Mouse (Mus musculus) neural tube, embryonic 15.5 days (tissue): ENCODE measurements around the gene Slco2a1. TPM values are rescaled to one million over a fixed set of nuclear protein-coding genes. Genes with fewer than 3 reads are reported as not detected.

ENCODE experiments used
- ATAC-seq: fragments of 200-750 bp; cut with Nextera tagmentation; 2 replicates; pipeline ENCODE4 v1.8.0; 2017; ENCODE audit warnings: mild to moderate bottlenecking, moderate TSS enrichment, moderate library complexity; ENCODE audit not compliant: low FRiP score
- H3K27ac ChIP-seq: fragments of 300-500 bp; sonication (generic); replicated peaks from 2 replicates; pipeline ENCODE4 v1.5.1; 2015; ENCODE audit warnings: mild to moderate bottlenecking, inconsistent platforms
- H3K27me3 ChIP-seq: fragments of 300-500 bp; sonication (generic); replicated peaks from 2 replicates; pipeline ENCODE4 v1.6.1; 2015; ENCODE audit warnings: inconsistent platforms
- H3K36me3 ChIP-seq: fragments of 300-500 bp; sonication (generic); 2 replicates; pipeline ENCODE4 v1.6.1; 2015; ENCODE audit warnings: inconsistent platforms
- H3K4me1 ChIP-seq: fragments of 300-500 bp; sonication (generic); 2 replicates; pipeline ENCODE4 v1.6.1; 2015; ENCODE audit warnings: inconsistent platforms
- H3K4me2 ChIP-seq: fragments of 300-500 bp; sonication (generic); 2 replicates; pipeline ENCODE4 v1.6.1; 2015; ENCODE audit warnings: inconsistent platforms, mild to moderate bottlenecking, moderate library complexity
- H3K4me3 ChIP-seq: fragments of 300-500 bp; sonication (generic); replicated peaks from 2 replicates; pipeline ENCODE4 v1.5.1; 2015; ENCODE audit warnings: mild to moderate bottlenecking, inconsistent platforms
- H3K9ac ChIP-seq: fragments of 300-500 bp; sonication (generic); replicated peaks from 2 replicates; pipeline ENCODE4 v1.6.1; 2015; ENCODE audit warnings: mild to moderate bottlenecking, inconsistent platforms
- H3K9me3 ChIP-seq: fragments of 300-500 bp; sonication (generic); replicated peaks from 2 replicates; pipeline ENCODE4 v1.6.1; 2016; ENCODE audit warnings: inconsistent platforms
- WGBS: fragments of 180-500 bp; shearing (Covaris S2); methylation state at CpG from one replicate; pipeline ENCODE4 v1.1.7; 2015; ENCODE audit warnings: mixed read lengths; 5-methylcytosine and 5-hydroxymethylcytosine counted together
- polyA plus RNA-seq: library from polyadenylated mRNA; unstranded; fragments of >200 nt; fragmentation: Nextera tagmentation; extraction: Ambion mirVana; gene quantifications from 2 replicates; pipeline ENCODE4 v1.2.1, GENCODE M21; 2015

Gene Slco2a1
- polyA plus RNA-seq, 1 experiment from 2014 or later: 2.6 TPM

DNA sequence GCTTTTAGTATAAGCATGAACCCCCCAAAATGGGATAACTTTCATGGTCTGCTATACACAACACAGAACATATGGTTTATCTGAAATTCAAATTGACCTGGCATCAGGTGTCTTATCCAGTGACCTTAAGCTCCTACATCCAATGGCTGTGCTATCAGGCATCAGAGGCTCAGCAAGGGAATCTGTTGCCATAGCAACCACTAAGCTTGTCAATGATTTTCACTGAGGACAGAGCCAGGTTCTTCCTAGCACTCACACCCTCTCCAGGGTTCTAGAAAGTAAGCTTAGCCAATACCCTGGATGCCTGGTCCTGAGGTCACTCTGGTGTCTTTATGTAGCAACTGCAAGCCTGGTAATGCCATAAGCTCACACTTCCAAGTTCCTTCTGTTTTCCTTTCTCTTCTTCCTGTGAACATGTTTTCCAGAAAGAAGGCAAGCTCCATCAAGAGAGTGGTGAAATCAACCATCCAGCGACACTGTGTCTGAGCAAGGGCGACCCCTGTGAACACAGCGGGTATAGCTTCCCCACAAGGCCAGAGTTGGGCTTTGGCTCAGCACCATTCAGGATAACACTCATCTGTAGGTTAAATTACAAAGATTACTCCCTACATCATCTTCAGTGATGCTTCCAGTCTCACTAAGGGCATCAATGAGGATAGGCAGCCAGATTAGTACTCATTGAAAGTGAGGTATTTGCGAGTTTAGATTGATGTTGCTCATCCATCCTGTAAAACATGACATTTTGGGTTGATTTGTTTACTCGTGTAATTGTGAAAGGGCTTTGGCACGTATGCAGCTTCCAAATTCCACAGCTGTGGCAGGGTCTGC is 2.0 kb downstream of the Slco2a1 start:
- 48% methylated on average over 6 of the region's 6 CpGs for WGBS
- Histone ChIP-seq H3K9ac (no peak overlapping the region), H3K36me3 (no peaks in the 10 kb centered on the region), H3K9me3 (no peaks in the 10 kb centered on the region), H3K4me3 (no peak overlapping the region), H3K4me2 (no peak overlapping the region), H3K27me3 (no peaks in the 10 kb centered on the region), H3K4me1 (peaks cover 20% of the 10 kb centered on the region), H3K27ac (peak overlapping the region; percentile 23)
- ATAC-seq: 0 out of 2 replicates have a peak, but pooled peaks have one; percentile 55

DNA sequence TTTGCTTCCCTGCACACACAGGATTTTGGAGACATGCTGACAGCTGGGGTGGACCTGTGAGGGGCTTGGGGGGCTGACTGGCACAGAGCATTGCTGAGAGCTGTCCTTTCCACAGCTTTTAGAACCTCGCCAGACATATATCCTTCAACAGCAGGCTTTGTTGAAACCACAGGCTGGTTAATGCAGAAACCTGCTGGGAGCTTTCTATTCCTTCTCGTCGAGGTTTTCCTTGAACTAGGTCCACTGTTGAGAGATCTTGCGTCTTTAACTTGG is 2.6 kb downstream of the Slco2a1 start:
- Histone ChIP-seq H3K9ac (no peak overlapping the region), H3K27ac (no peak overlapping the region), H3K4me2 (no peak overlapping the region), H3K4me3 (no peak overlapping the region), H3K9me3 (no peaks in the 10 kb centered on the region), H3K4me1 (peaks cover 20% of the 10 kb centered on the region), H3K27me3 (no peaks in the 10 kb centered on the region), H3K36me3 (no peaks in the 10 kb centered on the region)
- WGBS: 78% methylated on average over 4 of the region's 4 CpGs
- ATAC-seq: no peak

DNA sequence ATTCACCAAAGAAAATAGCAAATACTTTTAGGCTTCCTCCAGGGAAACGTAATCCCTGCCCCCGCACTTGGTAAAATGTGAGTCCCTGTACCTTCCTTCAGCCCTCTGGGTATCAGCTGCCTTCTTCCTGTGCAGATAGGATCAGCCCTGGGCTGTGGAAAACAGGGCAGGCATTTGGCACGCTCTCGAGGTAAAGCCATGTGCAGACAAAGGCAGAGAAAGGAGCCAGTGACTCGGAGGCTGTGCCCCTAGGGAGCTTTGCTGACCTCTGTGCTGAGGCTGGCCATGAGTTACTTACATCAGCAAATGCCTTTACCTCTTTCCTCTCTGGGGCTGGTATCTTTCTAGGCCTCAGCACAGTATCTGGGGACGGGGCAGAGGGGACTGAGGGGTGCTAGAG is 4.4 kb downstream of the Slco2a1 start:
- 44% methylated on average over 6 of the region's 6 CpGs for WGBS
- Histone ChIP-seq H3K9ac (no peak overlapping the region), H3K4me1 (peaks cover 20% of the 10 kb centered on the region), H3K27ac (no peak overlapping the region), H3K27me3 (no peaks in the 10 kb centered on the region), H3K4me2 (no peak overlapping the region), H3K4me3 (no peak overlapping the region), H3K36me3 (no peaks in the 10 kb centered on the region), H3K9me3 (no peaks in the 10 kb centered on the region)
- no peak for ATAC-seq

DNA sequence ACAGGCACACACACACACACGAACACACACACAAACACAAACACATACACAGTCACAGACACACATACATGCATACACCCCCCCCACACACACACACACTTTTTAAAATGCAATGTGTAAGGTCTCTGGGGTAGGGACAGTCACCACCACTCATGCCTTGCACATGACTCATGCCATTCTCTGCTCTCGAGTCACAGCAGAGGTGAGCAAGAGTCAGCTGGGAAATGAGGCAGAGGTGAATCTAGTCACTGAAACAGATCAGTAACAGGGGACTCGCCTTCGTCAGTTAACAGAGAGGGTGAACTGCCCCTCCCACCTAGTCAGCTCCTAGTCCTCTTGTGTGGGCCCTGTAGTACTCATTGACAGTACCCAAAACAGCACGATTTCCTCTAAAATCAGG is 5.3 kb downstream of the Slco2a1 start:
- H3K9ac ChIP-seq: no peak overlapping the region
- no peaks in the 10 kb centered on the region for H3K36me3 ChIP-seq
- H3K9me3 ChIP-seq: no peaks in the 10 kb centered on the region
- H3K4me2 ChIP-seq: no peak overlapping the region
- 77% methylated on average over 5 of the region's 5 CpGs for WGBS
- ATAC-seq: no peak
- peaks cover 20% of the 10 kb centered on the region for H3K4me1 ChIP-seq
- H3K4me3 ChIP-seq: no peak overlapping the region
- H3K27ac ChIP-seq: no peak overlapping the region
- no peaks in the 10 kb centered on the region for H3K27me3 ChIP-seq

DNA sequence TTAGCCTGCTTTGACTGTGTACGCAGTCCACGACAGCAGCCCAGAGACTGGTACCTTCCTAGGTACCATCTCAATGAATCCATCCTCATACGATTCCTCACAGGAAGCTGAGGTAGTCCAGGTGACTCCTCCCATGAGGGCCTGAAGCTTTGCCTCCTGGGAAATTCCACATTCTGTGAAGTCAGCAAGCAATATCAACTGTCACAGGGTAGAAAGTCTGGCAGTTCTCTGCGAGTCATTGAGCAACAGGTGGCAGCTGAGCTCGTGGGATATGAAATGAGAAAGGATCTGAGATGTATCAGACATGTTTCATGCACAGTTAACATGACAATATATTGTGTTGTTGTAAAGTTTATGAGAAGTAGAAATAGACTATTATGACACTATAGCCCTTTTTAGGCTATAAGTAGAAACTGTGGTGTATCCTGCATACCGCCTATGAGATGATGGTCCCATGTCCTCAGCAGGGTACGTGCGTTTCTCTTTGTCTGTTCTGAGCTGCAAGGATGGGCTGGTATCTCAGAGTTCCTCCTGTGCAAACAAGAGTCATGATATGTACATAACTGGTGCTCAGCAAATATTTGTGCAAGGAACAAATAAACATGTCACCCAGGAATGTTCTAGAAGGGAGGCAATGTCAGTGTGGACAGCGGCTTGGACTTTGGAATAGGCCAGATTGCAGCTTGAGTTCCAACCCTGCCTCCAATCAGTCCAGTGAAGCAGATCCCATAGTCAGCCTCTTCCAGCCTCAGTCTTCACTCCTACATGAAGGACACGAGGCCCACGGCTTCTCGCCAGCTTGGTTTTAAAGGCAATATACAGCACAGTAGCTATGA is 7.5 kb downstream of the Slco2a1 start:
- 94% methylated on average over 12 of the region's 12 CpGs for WGBS
- ATAC-seq: no peak
- peaks cover 6% of the 10 kb centered on the region; the same call in 1 of the 2 replicates for H3K4me1 ChIP-seq
- no peaks in the 10 kb centered on the region for H3K27me3 ChIP-seq
- no peak overlapping the region for H3K9ac ChIP-seq
- no peak overlapping the region for H3K27ac ChIP-seq
- H3K36me3 ChIP-seq: no peaks in the 10 kb centered on the region
- H3K4me3 ChIP-seq: no peak overlapping the region
- H3K9me3 ChIP-seq: no peaks in the 10 kb centered on the region
- H3K4me2 ChIP-seq: no peak overlapping the region

DNA sequence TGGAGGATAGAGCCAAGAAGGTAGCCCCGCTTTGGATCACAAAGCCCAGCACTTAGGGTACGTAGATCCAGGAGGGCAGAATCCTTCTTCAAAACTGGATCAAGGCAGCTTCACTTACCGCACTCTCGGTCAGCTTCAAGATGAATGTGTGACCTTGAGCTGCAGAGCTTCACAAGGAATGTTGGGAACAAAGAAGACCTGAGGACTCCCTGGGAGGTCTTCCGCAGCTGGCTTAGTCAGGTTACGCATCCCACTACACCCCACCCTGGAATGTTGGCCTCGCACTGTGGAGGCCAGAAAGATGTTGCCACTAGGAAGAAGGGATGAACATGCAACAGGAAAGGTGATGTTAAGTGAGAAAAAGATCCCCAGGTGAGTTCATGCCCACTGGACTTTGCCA is 11.9 kb downstream of the Slco2a1 start:
- WGBS: 84% methylated on average over 7 of the region's 7 CpGs
- no peak overlapping the region for H3K27ac ChIP-seq
- no peak for ATAC-seq
- no peak overlapping the region for H3K4me3 ChIP-seq
- no peaks in the 10 kb centered on the region for H3K9me3 ChIP-seq
- no peak overlapping the region for H3K4me2 ChIP-seq
- no peaks in the 10 kb centered on the region for H3K4me1 ChIP-seq
- no peaks in the 10 kb centered on the region for H3K27me3 ChIP-seq
- no peaks in the 10 kb centered on the region for H3K36me3 ChIP-seq
- H3K9ac ChIP-seq: no peak overlapping the region

DNA sequence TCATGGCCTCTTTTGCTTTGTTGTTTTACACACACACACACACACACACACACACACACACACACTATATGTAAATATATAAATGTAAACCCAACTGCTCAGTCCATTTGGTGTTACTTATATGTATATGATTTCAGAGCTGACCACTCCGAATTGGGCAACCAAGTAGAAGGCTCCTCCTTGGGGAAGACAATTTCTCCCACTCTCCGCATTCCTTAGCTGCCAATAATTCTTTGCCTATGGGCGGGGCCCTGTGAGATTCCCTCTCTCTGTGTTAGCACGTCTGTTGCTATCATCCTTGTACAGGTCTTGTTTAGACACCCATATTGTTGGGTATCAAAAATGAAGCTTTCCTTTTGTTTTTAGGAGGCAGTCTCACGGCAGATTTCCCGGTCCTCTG is 15.8 kb downstream of the Slco2a1 start:
- WGBS: 88% methylated on average over 6 of the region's 6 CpGs
- no peak overlapping the region for H3K27ac ChIP-seq
- H3K36me3 ChIP-seq: no peaks in the 10 kb centered on the region
- no peak overlapping the region for H3K4me2 ChIP-seq
- H3K9me3 ChIP-seq: no peaks in the 10 kb centered on the region
- no peak overlapping the region for H3K9ac ChIP-seq
- no peak for ATAC-seq
- peaks cover 18% of the 10 kb centered on the region for H3K4me1 ChIP-seq
- H3K4me3 ChIP-seq: no peak overlapping the region
- H3K27me3 ChIP-seq: peaks cover 16% of the 10 kb centered on the region

DNA sequence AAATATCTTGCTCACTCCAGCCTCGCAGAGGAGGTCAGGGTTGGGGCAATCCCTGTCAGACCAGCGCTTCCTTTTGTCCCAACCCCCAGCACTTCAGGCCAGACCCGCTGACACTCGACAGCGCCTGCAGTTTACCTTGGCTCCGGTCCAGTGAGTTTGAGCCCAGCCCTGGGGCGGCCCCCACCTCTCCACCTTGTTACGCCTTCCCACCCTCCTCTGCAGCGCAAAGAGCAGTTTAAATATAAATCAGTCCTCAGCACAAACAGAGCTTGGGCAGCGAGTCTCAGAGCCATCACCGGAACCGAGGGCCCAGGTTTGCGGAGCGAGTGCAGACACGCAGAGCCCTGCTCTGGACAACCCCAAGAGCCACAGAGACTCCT is 19.2 kb downstream of the Slco2a1 start:
- Histone ChIP-seq H3K36me3 (no peaks in the 10 kb centered on the region), H3K4me3 (peak overlapping the region; percentile 43), H3K9me3 (no peaks in the 10 kb centered on the region), H3K4me1 (peaks cover 19% of the 10 kb centered on the region), H3K4me2 (peak overlapping the region; percentile 84), H3K9ac (no peak overlapping the region), H3K27me3 (peaks cover 29% of the 10 kb centered on the region), H3K27ac (no peak overlapping the region)
- peak; percentile 45; the same call in 1 of the 2 replicates for ATAC-seq
- 3% methylated on average over 15 of the region's 15 CpGs for WGBS

DNA sequence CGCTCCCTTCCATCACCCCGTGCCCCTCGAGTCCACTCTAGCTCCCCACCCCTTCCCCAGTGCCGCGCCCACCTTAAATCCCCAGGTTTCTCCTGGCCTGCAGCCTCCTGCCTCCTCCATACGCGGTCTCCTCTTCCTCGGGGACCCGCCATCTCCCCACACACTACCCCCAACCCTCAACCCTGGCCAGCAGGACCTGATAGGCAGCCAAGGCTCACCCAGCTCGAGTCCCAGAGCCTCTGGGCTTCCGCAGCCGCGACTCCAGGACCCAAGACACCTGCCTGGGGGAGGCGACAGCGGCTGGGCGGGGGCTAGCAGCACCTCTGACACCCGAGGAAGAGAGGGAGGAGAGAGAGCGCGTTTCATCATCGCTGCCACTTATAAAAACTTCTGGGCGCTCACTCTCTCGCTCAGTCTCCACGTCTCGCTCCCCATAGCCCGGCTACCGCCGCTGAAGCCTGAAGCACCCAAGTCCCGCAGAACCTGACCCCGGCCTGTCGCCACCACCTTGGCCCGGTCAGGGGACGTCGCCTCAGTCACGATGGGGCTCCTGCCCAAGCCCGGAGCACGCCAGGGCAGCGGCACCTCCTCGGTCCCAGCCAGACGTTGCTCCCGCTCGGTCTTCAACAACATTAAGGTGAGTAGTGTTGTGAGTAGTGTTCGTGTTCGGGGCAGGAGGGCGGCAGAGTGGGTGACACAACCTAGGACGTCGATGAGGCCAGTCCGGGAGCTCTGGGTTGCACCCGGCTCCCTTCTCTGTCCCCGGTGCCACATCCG is 19.8 kb downstream of the Slco2a1 start:
- peak overlapping the region; percentile 43 for H3K4me3 ChIP-seq
- H3K4me1 ChIP-seq: peaks cover 19% of the 10 kb centered on the region
- under 1% methylated on average over 50 of the region's 50 CpGs for WGBS
- H3K9ac ChIP-seq: peak overlapping the region; percentile 43
- peak; percentile 11; the same call in 1 of the 2 replicates for ATAC-seq
- H3K27ac ChIP-seq: no peak overlapping the region; the same call in 1 of the 2 replicates
- H3K9me3 ChIP-seq: no peaks in the 10 kb centered on the region
- no peaks in the 10 kb centered on the region for H3K36me3 ChIP-seq
- peak overlapping the region; percentile 84 for H3K4me2 ChIP-seq
- H3K27me3 ChIP-seq: peaks cover 29% of the 10 kb centered on the region

DNA sequence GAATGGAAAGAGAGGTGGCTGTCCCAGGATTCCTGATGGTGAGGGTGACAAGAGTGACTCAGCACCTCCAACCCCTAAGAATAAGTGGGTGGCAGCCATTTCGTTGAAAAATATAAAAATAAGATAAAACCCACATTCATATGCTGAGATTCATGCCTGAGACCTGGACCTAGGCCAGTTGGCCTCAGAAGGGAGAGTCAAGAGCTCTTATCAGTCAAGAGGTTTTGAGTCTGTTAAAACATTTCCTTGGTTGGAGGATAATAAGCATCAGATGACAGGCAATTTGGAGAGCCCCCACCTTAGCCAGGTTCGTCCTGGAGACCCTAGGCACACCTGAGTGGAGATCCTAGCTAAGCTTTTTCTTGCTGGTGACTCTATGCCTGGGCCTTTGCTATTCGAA is 21.6 kb downstream of the Slco2a1 start:
- Histone ChIP-seq H3K4me1 (peaks cover 19% of the 10 kb centered on the region), H3K4me2 (no peak overlapping the region), H3K4me3 (no peak overlapping the region), H3K27me3 (peaks cover 29% of the 10 kb centered on the region), H3K9me3 (no peaks in the 10 kb centered on the region), H3K27ac (no peak overlapping the region), H3K36me3 (no peaks in the 10 kb centered on the region), H3K9ac (no peak overlapping the region)
- WGBS: 88% methylated on average over 3 of the region's 3 CpGs
- ATAC-seq: no peak

DNA sequence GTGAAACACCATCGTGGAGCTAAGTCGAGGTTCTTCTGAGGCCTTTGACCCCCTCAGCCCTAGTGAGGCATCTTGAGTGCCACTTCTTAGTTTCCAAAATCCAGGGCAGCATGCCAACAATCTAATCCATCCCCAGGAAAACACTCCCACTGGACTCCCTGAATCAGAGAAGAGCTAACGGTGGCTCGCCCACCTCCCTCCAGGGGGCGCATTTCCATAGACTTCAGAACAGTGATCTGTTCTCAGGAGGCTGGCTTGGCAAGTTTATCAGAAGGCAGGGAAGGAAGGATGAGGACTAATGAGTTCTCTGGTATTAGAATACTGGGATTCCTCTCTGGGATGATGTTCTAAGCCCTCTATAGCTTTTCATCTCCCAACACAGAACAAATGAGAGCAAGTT is 24.9 kb downstream of the Slco2a1 start:
- Histone ChIP-seq H3K9me3 (no peaks in the 10 kb centered on the region), H3K4me1 (peaks cover 9% of the 10 kb centered on the region), H3K27me3 (peaks cover 21% of the 10 kb centered on the region), H3K9ac (no peak overlapping the region), H3K4me2 (no peak overlapping the region), H3K4me3 (no peak overlapping the region), H3K36me3 (no peaks in the 10 kb centered on the region), H3K27ac (no peak overlapping the region)
- no peak for ATAC-seq
- 17% methylated on average over 5 of the region's 5 CpGs for WGBS
